ENCODE assay signal across 15 mouse cellular contexts in the genomic region with DNA sequence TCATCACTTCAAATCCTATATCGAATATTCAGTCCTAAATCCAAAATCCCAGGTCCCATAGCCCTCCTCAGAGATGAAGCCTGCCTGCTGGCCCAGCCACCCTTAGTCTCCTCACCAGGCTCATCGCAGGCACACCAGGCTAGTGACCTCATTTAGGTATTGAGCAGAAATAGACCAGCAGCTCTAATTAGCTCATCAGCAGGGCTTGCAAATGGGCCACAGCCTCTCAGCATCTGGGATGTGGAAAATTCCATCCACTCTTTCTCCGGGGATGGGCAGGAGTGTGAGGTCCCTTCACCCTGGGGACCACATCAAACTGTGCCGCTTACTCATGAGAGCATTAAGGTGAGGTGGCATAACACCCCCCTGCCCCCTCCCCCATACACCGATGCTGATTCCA. TPM values are rescaled to one million over a fixed set of nuclear protein-coding genes. Genes with fewer than 3 reads are reported as not detected.
DNase-seq lines count a peak whose midpoint lies in the region; TF ChIP-seq lines count a peak whose summit lies in the region.
"Had no signal": no experiment of that assay in that cellular context is flagged by ENCODE, and none has a peak within 500 bp of the region (broad histone marks: within the 10 kb centered on the region; RNA-seq: fewer than 3 reads in every experiment).

No protein-coding gene starts in this region.

- intact Hi-C loops in left cerebral cortex, adult 2 months (cut with DNase I) = no loop called here

- H3K4me3 ChIP-seq in left cerebral cortex, adult 2 months = no peak overlapping the region
- H3K4me3 ChIP-seq in olfactory bulb, adult 2 months (ENCODE audit: insufficient read depth, low read depth, low read length) = no peak overlapping the region
- H3K4me3 ChIP-seq: embryonic facial prominence, embryonic 12.5 days; forebrain, embryonic 15.5 days; heart, embryonic 12.5 days; hindbrain, embryonic 15.5 days had no signal

- 55% methylated on average over 5 of the region's 5 CpGs for WGBS in olfactory bulb, adult 2 months

- peak overlapping the region; percentile 67 for H3K27ac ChIP-seq in left cerebral cortex, adult 2 months
- H3K27ac ChIP-seq in olfactory bulb, adult 2 months (ENCODE audit: insufficient read depth, low read depth, low read length) = peak overlapping the region; percentile 70
- H3K27ac ChIP-seq: embryonic facial prominence, embryonic 12.5 days; forebrain, embryonic 15.5 days; hindbrain, embryonic 15.5 days had no signal

- TF ChIP-seq CTCF in left cerebral cortex, adult 2 months (IDR thresholded peaks at IDR 0.05) = no peak
- no peak for TF ChIP-seq CTCF in olfactory bulb, adult 2 months (IDR thresholded peaks at IDR 0.05; ENCODE audit: insufficient read depth, low read depth, low read length)

- H3K4me1 ChIP-seq in olfactory bulb, adult 2 months (ENCODE audit: control insufficient read depth, insufficient read depth, low read length) = peaks cover 22% of the 10 kb centered on the region
- H3K4me1 ChIP-seq: forebrain, embryonic 15.5 days; hindbrain, embryonic 15.5 days had no signal

- 0 out of 2 replicates have a peak, but pooled peaks have one; percentile 7 for TF ChIP-seq POLR2A in olfactory bulb, adult 2 months (IDR thresholded peaks at IDR 0.05; ENCODE audit: insufficient read depth, low read depth, low read length)

- DNase-seq in cerebellum, adult 9-11 months = peak; percentile 38
- DNase-seq in cerebellum, postnatal 14 days = no peak
- no peak for DNase-seq in left cerebral cortex, adult 2 months (ENCODE audit: extremely low spot score in 1 of 2, low spot score in 2 of 2)
- no peak for DNase-seq in left cerebral cortex, adult 11 months (ENCODE audit: low spot score)
- peak; percentile 86 for DNase-seq in MN1 (ENCODE audit: low spot score)
- no peak for DNase-seq in testis, postnatal 14 days (ENCODE audit: low spot score)
- no peak for DNase-seq in neural tube, embryonic 10.5 days (ENCODE audit: extremely low spot score, low spot score)
- DNase-seq: adrenal gland, postnatal 14 days; cerebellum, postnatal 10 days; gastrocnemius, postnatal 14 days had no signal

RNA-seq across cellular contexts. Expression of a gene that starts 13.1 kb away (rescaled TPM):
- 10 to 100 TPM; 57.9 to 59.0 TPM for total RNA-seq in left cerebral cortex, adult 2 months (2021)
- 113 TPM in 1 of 2 replicates, not detected in the other for polyA plus RNA-seq in olfactory bulb, adult 2 months (2012; ENCODE audit: insufficient read depth, insufficient read length, low replicate concordance, missing spikeins)

RNA-seq across cellular contexts. Expression of a gene that starts 15.2 kb away (rescaled TPM):
- total RNA-seq in left cerebral cortex, adult 2 months (2021) = 10 to 100 TPM; 32.8 to 34.3 TPM
- not detected in 2 replicates for polyA plus RNA-seq in olfactory bulb, adult 2 months (2012; ENCODE audit: insufficient read depth, insufficient read length, low replicate concordance, missing spikeins)

Comparison
In these comparisons a context has a peak if more than half of its experiments do, and no peak if none do; other contexts are left out.
1. DNase-seq: peak in cerebellum, adult 9-11 months (single experiment) and MN1 (single experiment); none in cerebellum, postnatal 14 days (0 of 2), left cerebral cortex, adult 2 months (0 of 2), left cerebral cortex, adult 11 months (single experiment), testis, postnatal 14 days (single experiment) and neural tube, embryonic 10.5 days (single experiment).